Mouse (Mus musculus) retina, postnatal 1 day (tissue): ENCODE data around the gene Tmem206.

Experiments used
- DNase-seq: peaks from one replicate; pipeline ENCODE4 v3.0.0-alpha.2; 2012

Gene Tmem206

GRCm38 (mm10) chr1:191353836-191354235 lies 28.1 kb downstream of the Tmem206 start:
- DNase-seq: no peak

DNA sequence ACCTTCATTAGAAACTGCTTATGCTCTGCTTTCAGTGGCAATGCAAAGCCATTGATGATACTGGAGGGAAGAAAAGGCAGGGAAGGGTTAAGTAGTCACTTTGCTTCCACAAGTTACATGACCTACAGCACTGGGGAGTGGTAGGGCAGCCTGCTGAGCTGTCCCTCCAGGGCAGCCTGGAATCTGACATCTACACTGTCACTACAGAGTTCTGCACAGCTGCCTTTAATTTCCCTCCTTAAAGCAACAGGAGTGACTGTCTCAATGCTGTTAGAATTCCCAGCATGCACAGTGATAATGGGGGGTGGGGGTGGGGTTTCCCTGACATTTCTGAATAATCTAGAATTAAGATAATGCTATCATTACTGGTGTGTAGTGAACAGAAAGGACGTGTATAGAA lies 31.2 kb downstream of the Tmem206 start:
- DNase-seq: no peak

DNA sequence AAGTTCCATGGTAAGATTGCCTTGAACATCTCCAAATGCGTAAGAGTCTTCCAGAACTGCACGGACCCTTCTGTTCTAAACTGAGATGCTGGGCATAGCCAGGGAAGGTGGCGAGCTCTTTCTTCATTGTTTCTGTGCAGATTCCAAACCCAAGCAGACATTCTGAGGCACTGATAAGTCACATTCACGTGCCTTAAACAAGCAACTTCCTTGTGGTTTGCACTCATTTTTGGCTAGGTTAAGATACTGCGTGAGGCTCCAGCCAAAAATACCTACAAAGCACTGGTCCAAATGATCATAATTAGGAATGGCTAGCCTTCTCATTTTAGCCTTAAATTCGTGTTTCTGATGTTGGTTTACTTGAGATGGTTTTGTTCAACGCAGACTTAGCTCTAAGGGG lies 33.8 kb downstream of the Tmem206 start:
- no peak for DNase-seq

DNA sequence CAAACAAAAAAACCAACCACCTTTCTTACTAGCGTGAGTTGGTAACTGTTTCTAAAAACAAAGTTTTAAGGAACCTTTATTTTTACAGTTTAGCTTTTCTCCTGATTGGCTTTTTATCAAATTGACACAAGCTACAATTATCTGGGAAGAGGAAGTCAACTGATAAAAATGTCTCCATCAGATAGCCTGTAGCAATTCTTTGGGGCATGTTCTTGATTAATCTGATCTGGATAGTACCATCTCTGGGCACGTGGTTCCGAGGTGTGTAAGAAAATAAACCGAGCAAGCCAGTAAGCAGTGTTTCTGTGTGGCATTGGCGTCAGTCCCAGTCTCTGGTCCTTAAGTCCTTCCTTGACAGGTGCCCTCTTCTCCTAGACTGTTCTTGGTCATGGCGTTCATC lies 36.7 kb downstream of the Tmem206 start:
- DNase-seq: no peak

- DNase-seq: peak; percentile 36
Measured at GRCm38 (mm10) chr1:191364477-191364876, 38.8 kb downstream of the Tmem206 start.

GRCm38 (mm10) chr1:191368193-191368592 lies 42.5 kb downstream of the Tmem206 start:
- DNase-seq: no peak

- DNase-seq: no peak
Measured at GRCm38 (mm10) chr1:191369140-191369539, 43.4 kb downstream of the Tmem206 start.

DNA sequence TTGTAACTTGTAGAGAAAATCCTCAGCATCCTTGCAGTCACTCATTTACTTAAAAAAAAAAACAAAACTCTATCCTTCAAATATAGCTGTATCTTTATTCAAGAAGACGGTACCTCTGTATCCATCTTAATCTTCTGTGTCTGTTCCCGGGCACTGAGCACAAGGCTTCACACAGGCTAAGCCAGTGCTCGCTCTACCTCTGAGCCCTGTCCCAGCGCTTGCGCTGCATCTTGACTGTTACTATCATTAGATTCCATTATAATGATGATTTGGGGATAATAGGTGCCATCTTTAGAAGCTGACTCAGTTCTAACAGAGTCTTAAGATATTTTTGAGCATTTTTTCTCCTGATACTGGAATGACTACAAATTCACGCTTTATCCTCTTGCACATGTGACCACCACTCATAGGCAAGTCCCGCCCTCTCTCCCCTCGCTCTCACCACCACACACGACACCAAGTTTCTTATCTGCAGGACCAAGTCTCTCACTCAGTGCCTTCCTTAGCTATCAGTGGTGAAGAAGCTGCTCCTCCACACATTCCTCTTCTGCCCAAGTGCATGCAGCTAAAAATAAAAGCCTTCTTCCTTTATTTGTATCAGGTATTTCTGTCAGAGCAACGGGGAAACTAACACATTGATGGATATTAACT lies 49.4 kb downstream of the Tmem206 start:
- no peak for DNase-seq

DNA sequence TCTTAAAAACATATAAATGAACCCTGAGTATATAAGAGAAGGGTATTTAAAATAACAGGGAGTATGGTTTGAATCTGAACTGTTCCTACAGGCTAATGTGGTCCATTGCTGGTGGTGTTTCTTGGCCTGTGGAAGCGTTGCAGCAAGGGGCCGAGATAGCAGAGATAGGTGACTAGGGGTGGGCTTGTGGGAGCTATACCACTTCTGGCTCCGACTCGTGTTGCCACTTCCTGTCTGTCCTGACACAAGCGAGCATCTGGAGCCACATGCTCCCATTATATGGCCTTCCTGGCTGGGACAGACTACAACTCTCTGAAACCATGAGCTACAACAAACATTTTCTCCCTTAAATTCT lies 49.9 kb downstream of the Tmem206 start:
- DNase-seq: no peak

DNA sequence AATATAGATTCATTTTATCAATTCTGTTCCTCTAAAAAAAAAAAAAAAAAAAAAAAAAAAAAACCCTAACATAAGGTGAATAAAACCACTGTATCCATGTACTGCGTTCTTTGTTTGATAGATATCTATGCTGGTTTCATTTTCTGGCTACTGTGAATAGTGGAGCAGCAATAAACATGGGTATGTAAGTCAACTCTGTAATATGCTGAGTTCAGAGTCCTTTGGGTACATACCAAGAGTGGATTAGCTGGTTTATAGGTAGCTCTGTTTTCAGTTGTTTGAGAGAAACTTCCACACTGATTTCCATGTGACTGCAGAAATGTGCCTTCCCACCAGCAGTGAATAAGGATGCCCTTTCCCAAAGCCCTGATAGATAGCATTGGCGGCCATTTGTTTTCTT lies 52.4 kb downstream of the Tmem206 start:
- no peak for DNase-seq

DNA sequence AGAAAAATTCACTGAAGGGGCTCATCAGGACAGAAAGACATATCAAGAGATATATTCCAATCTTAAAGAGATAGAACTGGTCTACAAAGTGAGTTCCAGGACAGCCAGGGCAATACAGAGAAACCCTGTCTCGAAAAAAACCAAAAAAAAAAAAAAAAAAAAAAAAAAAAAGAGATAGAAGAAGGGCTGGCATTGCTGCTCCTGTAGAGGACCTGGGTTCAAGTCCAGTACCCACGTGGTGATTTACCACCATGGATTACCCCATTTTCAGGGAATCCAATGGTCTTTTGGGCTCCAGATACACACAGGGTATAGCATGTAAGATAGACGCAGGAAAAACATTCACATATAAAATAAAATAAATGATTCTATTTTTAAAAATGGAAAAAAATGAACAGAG lies 55.1 kb downstream of the Tmem206 start:
- no peak for DNase-seq

DNA sequence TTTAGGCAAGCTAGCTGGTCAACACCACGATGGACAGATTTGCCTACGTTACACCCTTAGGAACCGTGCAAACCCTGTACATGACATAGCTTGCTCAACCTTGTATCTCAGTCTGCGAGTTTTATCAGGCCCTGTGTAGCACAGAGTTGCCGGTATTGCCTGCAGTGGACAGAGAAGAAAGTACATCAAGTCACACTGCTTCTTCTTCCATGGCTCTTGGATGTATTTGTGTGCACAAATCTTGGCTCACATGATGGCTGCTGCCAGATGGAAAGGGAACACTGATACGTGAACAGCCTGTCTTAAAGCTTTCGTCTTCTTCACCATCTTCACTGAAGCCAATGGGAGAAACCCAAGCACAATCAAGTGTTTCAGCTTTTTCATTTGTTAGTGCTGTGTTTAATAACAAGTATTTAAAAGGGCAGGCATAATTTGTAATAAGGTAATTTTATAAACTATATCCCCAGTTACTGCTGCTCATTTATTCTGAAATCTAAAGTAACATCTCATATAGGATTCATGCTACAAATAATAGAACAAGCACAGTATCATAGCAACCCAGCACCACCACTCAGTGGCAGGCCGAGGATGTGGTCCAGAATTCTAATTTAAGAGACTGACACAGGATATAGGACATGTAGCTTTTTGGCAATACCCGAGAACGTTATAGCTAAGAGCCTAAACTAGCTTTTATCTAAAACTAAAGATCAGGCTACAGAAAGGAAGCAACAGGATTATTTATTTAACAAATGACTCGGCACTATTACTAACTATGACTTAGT lies 56.4 kb downstream of the Tmem206 start:
- no peak for DNase-seq

- no peak for DNase-seq
Measured at GRCm38 (mm10) chr1:191384786-191385430, 59.2 kb downstream of the Tmem206 start.

- peak; percentile 79 for DNase-seq
Measured at GRCm38 (mm10) chr1:191391311-191391710, 65.6 kb downstream of the Tmem206 start.

DNA sequence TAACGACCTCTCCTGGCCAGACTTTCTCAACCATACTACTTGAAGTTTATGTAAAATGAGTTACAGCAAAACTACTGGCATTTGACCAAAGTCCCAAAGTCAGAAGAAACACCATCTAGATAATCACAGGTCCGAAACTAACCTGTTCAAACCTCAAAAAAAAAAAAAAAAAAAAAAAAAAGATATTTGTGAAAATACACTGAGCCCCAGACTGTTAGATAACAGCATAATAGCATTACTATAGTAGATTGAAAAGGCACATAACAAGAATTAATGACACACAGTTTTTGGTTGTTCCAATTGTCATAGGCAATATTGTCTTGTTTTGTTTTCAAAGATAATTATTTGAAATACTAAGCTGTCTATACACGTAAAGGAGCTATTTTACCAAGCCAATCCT lies 67.8 kb downstream of the Tmem206 start:
- DNase-seq: no peak

DNA sequence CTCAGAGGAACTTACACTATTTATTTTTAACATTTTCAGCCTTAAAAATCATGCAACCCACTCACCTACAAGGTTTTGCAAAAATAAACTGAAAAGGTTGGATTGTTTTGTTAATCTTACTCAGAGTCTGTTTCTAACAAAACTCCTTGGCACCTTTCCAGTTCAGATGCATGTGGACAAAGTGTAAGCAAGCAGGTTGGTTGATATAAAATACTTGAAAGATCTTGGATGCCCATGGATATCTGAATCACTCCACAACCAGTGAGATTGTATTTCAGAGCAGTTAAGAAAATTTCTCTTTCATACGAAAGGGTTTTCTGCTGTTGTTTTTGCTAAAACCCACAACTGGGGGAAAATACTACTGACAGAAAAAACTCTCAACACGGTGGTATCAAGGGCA lies 68.4 kb downstream of the Tmem206 start:
- no peak for DNase-seq

DNA sequence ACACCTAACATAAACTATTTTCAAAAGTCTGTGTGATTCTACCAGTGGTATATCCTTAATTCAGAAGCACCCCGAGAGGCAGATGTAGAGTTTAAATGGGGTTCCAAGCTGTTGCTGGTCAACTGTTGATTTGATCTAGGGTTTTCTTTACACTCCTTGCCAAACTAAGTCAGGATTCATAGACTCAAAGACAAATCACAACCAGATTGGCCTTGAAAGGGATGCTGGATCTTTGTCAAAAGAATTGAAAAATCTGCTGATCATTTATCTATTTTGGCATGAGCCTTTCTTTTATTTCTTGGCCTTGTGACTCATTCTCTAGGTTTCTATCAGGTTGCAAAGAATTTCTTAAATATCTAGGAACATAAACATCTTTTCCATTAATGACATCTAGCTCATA lies 69.5 kb downstream of the Tmem206 start:
- no peak for DNase-seq

DNA sequence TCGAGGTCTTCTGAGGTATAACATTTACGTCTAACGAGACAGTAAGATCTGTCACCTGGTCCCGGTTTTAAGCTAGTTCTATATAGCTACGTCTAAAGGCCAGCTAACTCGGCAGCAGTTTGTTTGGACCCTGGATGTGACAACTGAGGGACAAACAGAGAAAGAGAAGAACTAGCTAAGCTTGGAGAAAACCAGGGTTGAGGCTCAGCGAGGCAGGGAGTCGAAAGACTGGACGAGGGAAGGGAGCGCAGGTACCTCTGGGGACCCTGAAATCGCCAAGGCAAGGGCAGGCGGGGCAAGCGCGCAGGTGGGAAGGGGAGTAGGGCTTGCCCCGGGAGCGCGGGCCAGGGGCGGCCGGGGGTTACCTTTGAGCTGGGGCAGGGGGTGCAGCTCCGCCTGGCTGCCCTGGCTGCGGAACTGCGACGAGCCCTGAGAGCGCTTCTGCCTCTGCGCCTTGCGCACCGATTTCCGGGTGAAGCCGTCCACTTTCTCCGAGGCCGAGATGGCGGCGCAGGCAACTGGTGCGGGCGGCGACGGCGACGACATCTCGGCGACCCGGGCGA lies 70.2 kb downstream of the Tmem206 start:
- DNase-seq: peak; percentile 55

DNA sequence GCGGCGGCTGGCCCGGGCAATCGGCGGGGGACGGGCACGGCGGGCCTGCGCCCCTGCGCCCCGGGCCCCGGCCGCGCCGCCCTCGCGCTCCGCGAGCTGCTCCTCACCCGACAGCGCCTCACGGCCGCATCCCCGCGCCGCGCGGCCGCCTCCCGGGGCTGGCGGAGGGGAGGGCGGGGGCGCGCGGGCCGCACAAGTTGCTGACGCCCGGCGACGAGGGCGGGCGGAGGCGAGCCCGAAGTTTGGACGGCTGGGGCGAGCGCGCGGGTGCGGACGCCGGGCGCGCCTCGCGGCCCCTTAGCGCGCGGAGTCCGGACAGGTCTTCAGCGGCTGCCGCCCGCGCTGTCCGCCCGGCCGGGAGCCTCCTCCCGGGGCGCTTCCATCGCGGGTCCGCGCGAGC lies 70.7 kb downstream of the Tmem206 start:
- DNase-seq: peak; percentile 75

DNA sequence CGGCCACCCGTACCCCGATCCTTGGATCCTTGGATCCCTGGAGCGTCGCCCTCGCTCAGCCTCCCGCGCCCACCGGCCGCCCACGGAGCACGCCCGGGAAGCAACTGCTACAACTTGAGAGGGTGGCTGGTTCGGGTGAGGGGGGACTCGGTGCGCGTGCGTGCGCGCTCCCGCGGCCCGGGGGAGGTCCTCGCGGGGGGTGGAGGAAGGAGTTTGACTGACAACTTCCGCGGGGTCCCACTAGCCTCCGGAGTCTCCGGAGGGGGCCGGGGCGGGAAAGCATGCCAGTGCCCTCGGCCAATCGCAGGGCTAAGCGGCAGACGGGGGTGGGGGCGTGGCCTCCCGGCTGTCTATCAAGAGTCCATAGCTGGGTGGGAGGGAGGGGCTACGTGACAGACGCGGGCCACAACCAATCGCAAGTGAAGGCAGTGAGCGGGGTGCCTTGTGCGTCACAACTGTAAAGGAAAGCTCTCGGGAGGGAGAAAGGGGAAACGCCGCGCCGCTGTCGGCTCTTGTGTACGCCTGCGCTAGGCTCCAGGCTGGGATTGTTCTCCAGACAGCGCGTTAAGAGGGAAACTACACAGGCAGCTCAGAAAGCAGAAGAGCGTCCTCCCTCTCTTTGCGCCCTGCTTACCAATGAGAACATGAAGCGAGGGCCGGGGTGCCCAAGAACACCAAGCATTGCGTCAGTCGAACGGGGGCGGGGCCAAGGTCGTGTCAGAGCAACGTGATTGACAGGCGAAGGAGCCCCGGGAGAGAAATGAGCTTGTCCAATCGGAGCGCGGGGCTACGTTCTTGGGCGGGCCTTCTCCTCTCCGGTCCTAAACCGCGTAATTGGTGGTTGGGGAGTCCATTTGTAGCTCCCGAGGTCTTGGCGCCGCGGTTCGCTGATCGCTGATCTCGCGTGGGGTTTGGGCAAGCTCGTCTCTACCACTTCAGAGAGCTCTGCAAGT lies 71.5 kb downstream of the Tmem206 start:
- DNase-seq: peak; percentile 99
